Mouse (Mus musculus): ENCODE measurements at regions not wholly inside any gene's neighbourhood (a gene's known extent, or its start where the extent isn't known, plus 50 kb on each side); places are given as distances from the start of the nearest gene placed in this dataset.

DNA sequence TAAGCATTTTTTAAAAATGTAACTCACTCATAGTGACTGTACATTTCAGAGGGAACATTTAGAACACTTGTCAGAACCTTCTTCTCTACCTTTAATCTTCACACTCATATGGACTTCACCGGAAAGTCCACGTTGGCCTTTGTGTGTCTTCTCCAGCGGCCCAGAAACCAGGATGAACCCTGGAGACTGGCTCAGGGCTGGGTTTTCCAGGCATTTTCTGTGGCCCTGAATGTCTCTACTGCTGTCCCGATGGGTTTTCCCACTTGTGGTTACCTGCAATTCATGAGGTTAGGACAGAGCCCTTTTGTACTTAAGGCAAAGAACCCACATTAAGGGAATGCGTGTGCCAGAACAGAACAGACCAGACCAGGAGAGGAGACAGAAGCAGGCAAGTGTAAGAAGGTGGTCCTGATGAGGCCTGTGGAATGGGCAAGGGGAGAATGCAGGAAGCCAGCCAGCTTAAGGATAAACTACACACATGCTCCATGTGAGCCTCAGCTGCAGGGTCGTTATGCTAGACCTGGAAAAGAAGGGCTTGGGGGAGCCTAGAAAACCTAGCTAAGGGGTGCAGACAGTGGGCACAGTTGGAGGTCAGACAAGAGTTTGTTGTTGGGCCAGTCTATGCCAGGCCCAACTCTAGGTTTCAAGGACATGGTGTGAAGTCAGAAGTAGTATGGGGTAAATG, 94.8 kb downstream of the Snx19 start:
- DNase-seq (ENCODE audit: low read depth), result no peak

DNA sequence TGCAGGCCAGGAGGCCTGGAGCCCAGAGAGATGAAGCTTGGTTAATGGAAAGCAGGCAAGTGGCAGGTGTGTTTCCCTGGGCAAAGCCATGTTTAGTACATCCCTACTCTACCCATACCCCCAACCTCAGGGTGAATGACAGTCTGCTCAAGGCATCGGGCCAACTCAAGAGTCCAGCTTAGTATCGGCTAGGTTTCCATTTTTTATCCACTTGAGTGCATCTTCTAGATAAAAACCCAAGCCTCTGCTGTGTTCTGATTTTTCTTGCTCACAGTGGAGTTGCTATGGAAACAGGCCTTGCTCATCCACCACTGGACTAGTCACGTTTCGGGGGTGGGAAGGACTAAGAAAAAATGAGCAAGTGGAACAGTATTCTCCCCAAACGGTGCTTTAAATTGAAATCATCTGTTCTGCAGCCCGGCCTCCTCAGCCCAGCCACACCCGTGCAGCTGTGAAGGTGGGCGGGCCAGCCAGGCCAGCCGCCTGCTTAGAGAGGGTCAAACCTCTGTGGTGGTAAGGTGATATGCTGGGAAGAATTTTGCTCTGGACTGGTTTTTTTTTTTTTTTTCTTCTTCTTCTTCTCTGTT, 94.0 kb downstream of the Snx19 start:
- peak; percentile 90 for DNase-seq (ENCODE audit: low read depth)

DNA sequence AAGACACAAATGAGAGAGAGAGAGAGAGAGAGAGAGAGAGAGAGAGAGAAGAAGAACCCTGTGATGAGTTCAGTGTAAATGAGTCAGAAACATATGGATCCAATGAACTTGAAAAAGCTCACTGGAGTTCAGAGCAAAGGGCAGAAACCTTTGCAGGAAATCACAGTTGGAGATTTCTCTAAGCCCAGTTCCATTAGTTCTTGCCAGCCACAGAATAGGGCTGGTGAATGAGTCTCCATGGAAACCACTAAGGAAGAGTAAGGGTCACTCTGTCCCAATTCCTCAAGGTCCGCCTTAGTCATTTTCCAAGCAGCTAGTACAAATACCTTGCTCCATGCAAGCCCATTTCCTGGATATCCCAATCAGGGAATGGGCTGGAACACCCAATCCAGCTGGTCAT, 93.2 kb downstream of the Snx19 start:
- peak; percentile 44 for DNase-seq (ENCODE audit: low read depth)

DNA sequence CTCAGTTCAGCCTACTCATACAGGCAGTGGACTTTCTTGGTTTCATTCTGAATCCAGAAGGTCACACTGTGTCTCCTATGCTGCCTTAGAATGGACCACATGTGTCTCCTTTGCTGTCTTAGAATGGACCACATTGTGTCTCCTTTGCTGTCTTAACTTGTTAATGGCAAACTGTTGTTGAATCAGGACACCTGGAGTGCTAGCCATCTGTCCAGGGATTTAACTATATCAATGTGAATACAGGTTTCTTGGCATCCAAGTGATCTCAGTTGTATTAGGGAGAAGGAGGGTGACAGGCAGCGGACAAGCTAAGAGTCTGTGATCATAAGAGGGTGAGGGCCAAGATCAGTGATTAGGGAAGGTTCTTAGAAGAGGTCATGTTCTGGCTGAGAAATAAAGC, 92.3 kb downstream of the Snx19 start:
- DNase-seq (ENCODE audit: low read depth), result no peak
